Mouse (Mus musculus) cerebellum, postnatal 25 days (tissue): ENCODE data around the gene Foxp1.
A peak's percentile ranks its signal among the peaks of the same experiment; 100 is the strongest.

ENCODE experiments used
- DNase-seq, 2 experiments: peaks; one replicate each; pipeline ENCODE4 v3.0.0; 2021; ENCODE audit warnings: mixed read lengths in 2 of 2

Gene Foxp1

GRCm38 (mm10) chr6:99519806-99520675 is 2.5 kb downstream of the Foxp1 start:
- DNase-seq, result peak; percentile 51 to 65

- no peak for DNase-seq
Observed at GRCm38 (mm10) chr6:99519052-99519451, 3.5 kb downstream of the Foxp1 start.

GRCm38 (mm10) chr6:99515667-99516199 is 6.8 kb downstream of the Foxp1 start:
- DNase-seq, result no peak

DNA sequence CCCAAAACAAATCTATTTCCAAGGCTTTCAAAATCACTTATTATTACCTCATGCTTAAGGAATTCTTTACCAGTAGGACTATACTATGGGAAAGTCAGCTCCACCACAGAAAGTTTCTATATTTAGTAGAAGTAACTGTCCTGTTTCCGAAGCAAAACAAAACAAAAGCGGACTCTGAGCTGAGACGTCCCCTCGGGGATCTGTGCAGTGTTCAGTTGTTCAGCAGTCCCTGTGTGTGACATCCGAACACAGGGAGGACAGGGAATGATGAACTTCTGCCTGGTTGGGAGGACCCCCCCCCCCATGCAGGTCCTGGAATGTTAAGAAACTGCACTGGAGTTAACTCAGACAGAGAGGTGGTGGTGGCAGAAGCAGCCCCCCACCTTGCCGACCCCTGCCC is 10.7 kb downstream of the Foxp1 start:
- DNase-seq, result no peak

- DNase-seq, result peak; percentile 86 to 88
Observed at GRCm38 (mm10) chr6:99509189-99509592, 13.3 kb downstream of the Foxp1 start.

GRCm38 (mm10) chr6:99506816-99507215 is 15.7 kb downstream of the Foxp1 start:
- no peak for DNase-seq

GRCm38 (mm10) chr6:99503741-99504140 is 18.8 kb downstream of the Foxp1 start:
- no peak for DNase-seq

DNA sequence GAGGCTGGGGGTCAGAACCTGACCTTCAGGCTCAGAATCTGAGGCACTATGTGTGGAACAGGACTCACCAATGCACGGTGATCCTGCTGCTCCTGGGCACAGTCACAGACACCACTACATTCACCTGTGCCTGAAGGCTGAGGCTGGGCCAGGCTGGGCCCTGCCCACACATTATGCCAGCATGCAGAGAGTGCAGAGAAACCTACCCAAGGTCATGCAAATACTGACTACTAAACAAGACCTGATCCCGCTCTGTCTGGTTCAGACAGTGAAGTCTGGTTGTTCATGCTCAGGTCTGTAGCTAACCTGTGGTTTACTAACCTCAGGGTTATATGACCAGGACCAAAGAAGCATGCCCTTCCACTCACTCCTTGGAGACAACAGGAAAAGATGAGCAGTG is 19.8 kb downstream of the Foxp1 start:
- no peak for DNase-seq

DNA sequence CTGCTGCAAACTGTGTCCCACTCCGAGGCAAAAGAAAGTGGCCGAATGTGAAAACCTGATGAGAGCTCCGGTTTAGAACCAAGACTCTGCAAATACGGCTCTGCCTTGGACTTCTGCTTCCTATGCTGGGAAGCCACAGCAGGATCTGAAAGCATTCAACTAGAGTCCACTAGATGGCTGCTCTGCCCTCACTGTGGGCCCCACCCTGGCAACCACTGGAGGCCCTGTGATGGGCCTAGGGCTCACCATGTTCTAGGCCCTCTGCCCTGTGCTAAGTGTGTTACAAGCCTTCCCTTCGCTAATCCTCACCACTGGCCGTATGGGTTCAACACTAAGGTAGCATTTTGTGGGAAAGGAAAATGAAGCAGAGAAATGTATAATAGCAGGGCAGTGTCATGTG is 20.2 kb downstream of the Foxp1 start:
- DNase-seq, result no peak

DNA sequence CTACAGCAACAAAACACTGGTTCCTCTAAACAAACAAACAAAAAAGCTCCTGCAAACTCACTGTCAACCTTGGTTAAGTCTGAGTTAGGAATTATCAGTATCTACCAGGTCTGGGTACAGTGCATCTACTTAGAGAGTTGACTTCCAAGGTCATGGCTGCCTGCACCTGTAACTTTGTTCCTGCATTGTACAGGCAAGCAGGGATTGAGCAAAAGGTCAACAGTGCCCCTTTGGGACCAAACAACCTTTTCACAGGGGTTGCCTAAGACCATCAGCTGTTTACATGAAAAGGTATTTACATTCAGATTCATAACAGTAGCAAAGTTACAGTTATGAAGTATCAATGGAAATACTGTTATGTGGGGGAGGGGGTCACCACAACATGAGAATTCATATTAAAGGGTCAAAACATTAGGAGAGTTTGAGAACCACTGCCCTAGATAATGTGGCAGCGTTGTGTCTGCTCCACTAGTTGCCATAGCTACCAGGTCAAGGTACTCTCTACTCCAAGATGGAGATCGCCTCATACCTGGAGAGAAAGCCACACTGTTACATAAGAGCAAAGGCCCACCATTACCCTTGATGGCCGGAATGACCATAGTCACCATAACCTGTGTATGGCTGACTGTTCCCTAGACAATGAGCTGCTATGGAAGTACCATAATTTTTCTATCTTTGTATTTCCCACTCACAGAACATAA is 21.8 kb downstream of the Foxp1 start:
- no peak for DNase-seq

- DNase-seq, result no peak
Observed at GRCm38 (mm10) chr6:99498082-99498481, 24.4 kb downstream of the Foxp1 start.

GRCm38 (mm10) chr6:99496114-99496513 is 26.4 kb downstream of the Foxp1 start:
- no peak for DNase-seq

GRCm38 (mm10) chr6:99492937-99493336 is 29.6 kb downstream of the Foxp1 start:
- DNase-seq, result no peak

DNA sequence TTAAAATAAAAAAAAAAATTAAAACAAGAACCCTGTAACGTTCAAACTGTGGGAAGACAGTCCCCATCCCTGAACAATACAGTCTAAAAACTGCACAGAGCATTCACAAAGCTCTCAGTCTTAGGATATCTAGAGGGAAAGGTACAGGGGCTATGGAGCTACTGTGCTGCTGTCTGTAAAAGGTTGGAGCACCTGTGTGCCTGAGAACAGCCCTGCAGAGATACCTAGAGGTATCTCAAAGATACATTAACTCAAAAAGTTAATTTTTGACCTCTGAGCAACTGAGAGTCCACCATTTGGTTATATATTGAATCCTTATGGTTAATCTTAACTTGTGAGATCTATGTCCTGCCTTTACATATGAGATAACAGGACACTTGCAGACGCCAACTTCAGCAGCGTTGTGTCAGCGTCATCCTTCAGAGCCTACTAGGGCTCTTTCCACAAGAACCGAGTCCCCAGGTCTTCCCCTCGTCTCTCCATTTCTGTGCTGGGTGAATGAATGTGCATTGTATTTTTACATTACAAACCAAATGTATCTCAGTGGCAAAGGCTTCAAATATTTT is 30.5 kb downstream of the Foxp1 start:
- DNase-seq, result no peak

- no peak for DNase-seq
Observed at GRCm38 (mm10) chr6:99491146-99491545, 31.4 kb downstream of the Foxp1 start.

GRCm38 (mm10) chr6:99489900-99490648 is 32.4 kb downstream of the Foxp1 start:
- no peak for DNase-seq

DNA sequence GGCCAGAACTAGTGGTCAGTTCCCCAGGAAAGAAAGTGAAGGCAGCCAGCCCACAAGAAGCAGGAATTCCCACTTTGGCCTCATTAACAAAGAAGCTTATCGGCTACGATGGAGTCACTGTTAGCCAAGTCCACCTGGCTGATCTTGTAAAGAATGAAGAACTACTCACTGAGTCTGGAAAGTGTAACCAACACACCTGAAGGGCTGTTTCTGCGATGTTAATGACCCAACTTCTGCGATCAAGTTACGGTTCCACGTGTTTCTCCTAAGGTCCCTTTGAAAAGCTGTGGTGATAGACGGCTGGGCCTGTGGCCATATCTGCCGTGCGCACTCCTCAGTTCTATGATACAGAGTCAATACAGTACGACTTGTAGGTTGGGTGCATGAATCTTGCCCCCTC is 33.1 kb downstream of the Foxp1 start:
- DNase-seq, result no peak

DNA sequence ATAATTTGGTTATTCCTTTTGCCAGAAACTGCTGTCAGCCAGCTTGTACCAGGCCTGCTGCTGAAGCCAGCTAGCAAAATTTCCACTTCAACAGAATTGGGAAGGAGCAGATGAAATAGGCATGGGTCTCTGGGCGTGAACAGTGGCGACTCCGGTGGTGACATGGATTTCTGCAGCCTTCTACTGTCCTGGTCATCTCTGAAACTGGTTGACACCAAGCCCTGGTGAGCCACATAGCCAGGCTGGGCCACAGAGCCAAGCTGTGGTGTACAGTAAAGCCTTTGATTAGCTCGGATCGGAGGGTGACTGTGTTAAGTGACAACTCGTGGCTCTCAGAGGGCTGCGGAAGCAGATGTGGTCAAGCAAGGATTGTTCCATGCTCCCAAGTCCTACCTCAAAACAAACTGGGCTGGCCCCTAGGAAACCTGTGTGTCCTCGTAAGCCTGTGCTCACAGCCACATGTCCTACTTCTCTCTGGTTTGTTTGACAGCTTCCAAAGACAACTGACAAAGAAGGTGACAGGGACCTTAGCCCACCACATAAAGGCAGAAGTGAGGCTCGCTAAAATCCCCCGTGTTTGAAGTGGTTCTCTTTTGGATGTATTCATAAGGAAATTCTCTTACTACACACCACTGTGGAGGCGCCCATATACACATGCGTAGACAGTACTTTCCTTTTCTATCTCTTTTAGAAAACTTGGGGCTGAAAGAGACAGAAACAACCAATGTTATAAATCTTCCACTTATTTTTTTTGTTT is 36.5 kb downstream of the Foxp1 start:
- peak; percentile 49 to 58 for DNase-seq

DNA sequence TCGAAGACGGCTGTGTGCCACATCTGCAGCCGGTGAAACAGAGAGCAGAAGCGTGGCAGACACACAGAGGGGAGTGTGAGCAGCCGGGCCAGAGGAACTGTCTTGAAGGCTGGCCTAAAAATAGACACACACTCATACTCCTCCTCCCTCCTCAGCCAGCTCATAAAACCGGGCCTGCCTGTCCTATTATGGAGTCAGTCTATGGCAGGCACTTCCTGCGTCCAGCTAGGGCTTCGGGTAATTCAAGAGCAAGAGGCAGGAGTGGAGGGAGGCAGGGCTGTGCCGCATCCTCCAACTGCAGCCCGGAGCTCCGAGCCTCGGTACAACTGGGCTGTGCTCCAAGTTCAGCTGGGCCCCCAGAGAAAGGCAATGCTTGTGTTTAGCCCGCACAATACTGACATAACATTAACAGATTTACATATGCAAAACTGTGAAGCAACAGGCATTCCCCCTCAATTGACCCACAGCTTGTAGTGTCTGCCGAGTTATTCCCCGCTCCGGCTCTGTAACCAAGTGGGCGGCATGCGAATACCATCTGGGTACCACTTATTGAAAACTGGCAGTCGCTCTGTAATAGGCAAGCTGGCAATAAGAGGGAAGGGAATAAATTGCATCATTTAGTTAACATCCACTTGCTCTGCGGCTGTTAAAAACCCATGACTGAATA is 37.2 kb downstream of the Foxp1 start:
- DNase-seq, result peak; percentile 43 to 48

DNA sequence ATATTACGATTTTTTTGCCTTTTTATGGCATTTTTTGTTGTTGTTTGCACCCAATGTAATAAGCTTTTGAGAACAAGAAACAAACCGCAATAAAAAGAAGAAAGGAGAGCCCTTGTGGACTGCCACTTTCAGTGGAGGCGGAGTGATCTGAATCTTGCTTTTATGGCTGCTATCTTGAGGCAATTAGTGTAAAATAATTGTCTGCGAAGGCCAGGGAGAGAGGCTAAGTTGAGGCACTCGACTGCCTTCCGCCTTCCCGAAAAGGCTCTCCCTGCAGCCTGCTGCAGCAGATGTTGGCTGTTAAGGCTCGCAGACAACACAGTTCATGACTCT is 37.7 kb downstream of the Foxp1 start:
- DNase-seq, result no peak

DNA sequence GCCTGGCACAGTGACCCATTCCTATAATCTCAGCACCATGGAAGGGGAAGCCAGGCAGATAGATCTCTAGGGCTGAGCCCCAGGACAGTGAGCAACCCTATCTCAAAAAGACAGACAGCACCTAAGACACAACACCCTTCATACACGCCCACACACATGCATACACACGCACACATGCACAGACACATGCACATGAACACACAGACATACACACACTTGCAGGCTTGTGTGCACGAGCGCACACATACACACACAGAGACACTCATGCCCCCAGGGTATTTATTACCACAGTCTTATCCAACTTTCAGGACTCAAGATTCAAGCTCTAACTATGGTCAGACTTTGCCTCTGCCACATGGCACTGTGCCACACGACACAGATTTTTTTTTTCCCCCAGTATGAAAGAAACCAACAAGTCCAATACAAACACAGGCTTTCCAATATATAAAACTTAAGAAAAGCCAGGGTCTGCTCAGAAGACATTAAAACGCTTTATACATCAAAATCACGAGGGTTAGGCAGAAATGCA is 38.3 kb downstream of the Foxp1 start:
- DNase-seq, result no peak
